Mouse (Mus musculus) midbrain, embryonic 15.5 days (tissue): ENCODE measurements around the gene Gm19426. TPM values are rescaled to one million over a fixed set of nuclear protein-coding genes. Genes with fewer than 3 reads are reported as not detected.
A peak's percentile ranks its signal among the peaks of the same experiment; 100 is the strongest.

ENCODE experiments used
- ATAC-seq: fragments of 200-750 bp; cut with Nextera tagmentation; replicated peaks from 2 replicates; pipeline ENCODE4 v1.8.0; 2017; ENCODE audit warnings: moderate TSS enrichment
- H3K27ac ChIP-seq: fragments of 300-500 bp; sonication (generic); 2 replicates; pipeline ENCODE4 v1.5.1; 2015; ENCODE audit warnings: mild to moderate bottlenecking, inconsistent platforms
- H3K27me3 ChIP-seq: fragments of 300-500 bp; sonication (generic); replicated peaks from 2 replicates; pipeline ENCODE4 v1.6.1; 2015; ENCODE audit warnings: inconsistent platforms
- H3K36me3 ChIP-seq: fragments of 300-500 bp; sonication (generic); replicated peaks from 2 replicates; pipeline ENCODE4 v1.6.1; 2015; ENCODE audit warnings: inconsistent platforms
- H3K4me1 ChIP-seq: fragments of 300-500 bp; sonication (generic); 2 replicates; pipeline ENCODE4 v1.6.1; 2015; ENCODE audit warnings: inconsistent platforms
- H3K4me2 ChIP-seq: fragments of 300-500 bp; sonication (generic); 2 replicates; pipeline ENCODE4 v1.6.1; 2015; ENCODE audit warnings: inconsistent platforms, mild to moderate bottlenecking, moderate library complexity
- H3K4me3 ChIP-seq: fragments of 300-500 bp; sonication (generic); 2 replicates; pipeline ENCODE4 v1.5.1; 2015; ENCODE audit warnings: mild to moderate bottlenecking, inconsistent platforms
- H3K9ac ChIP-seq: fragments of 300-500 bp; sonication (generic); 2 replicates; pipeline ENCODE4 v1.6.1; 2015; ENCODE audit warnings: mild to moderate bottlenecking, inconsistent platforms
- H3K9me3 ChIP-seq: fragments of 300-500 bp; sonication (generic); 2 replicates; pipeline ENCODE4 v1.6.1; 2016; ENCODE audit warnings: inconsistent platforms
- WGBS: fragments of 180-500 bp; shearing (Covaris S2); methylation state at CpG from one replicate; pipeline ENCODE4 v1.1.7; 2015; ENCODE audit warnings: mixed read lengths; 5-methylcytosine and 5-hydroxymethylcytosine counted together
- polyA plus RNA-seq: library from polyadenylated mRNA; unstranded; fragments of >200 nt; fragmentation: Nextera tagmentation; extraction: Ambion mirVana; gene quantifications from 2 replicates; pipeline ENCODE4 v1.2.1, GENCODE M21; 2015

Gm19426 gene
- polyA plus RNA-seq, result 3.6 and 4.6 TPM in 2 replicates

DNA sequence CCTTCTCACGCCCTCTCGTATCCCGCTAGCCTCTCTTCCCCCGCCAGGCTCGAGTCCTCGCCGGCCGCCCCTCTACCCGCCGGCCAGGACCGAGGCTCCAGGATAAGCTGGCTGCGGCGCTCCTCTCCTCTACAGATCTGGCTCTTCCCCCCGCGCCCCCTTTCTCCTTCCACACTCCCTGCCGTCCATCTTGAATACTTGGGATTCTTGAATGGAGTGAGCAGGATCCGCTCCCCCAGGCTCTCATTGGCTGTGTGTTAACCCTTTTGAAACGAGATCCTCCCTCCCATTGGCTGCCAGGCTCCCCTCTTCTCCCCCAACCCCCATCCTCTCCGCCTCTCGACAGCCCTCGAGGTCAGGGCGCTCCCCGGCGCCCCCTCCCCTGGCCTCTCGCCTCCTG, at the start of gene Gm19426:
Gm19426 (minus strand) TSS at position 95 of the 400 bp plus-strand sequence.
- H3K27me3 ChIP-seq, result no peaks in the 10 kb centered on the region
- no peaks in the 10 kb centered on the region for H3K9me3 ChIP-seq
- H3K4me1 ChIP-seq, result peaks cover 48% of the 10 kb centered on the region
- peak within 1 kb of the TSS; percentile 98 for H3K27ac ChIP-seq
- WGBS, result 1% methylated on average over 23 of the region's 25 CpGs
- peak; percentile 94 for ATAC-seq
- no peaks in the 10 kb centered on the region for H3K36me3 ChIP-seq
- H3K4me2 ChIP-seq, result peak within 1 kb of the TSS; percentile 94
- peak within 1 kb of the TSS; percentile 96 for H3K9ac ChIP-seq
- peak within 1 kb of the TSS; percentile 97 for H3K4me3 ChIP-seq

DNA sequence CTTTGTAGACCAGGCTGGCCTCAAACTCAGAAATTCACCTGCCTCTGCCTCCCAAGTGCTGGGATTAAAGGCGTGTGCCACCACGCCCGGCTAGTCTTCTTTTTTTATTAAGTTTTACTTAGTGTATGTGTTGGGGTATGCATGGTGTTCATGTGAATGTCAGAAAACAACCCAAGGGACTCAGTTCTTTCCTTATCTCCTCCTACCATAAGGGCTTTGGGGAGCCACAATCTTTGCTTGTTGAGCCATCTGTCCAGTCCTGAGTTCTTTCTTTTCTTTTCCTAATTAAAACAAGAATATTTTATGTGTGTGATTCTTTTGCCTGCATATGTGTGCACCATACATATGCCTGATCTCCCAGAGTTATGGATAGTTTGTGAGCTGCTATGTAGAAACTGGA, 49.7 kb upstream of the Gm19426 start:
- no peaks in the 10 kb centered on the region for H3K27me3 ChIP-seq
- WGBS, result 96% methylated on average over 3 of the region's 3 CpGs
- no peaks in the 10 kb centered on the region for H3K36me3 ChIP-seq
- no peak overlapping the region for H3K27ac ChIP-seq
- no peak for ATAC-seq
- H3K4me2 ChIP-seq, result no peak overlapping the region
- no peak overlapping the region for H3K4me3 ChIP-seq
- H3K9ac ChIP-seq, result no peak overlapping the region
- H3K4me1 ChIP-seq, result no peaks in the 10 kb centered on the region; the same call in 1 of the 2 replicates
- H3K9me3 ChIP-seq, result no peaks in the 10 kb centered on the region

DNA sequence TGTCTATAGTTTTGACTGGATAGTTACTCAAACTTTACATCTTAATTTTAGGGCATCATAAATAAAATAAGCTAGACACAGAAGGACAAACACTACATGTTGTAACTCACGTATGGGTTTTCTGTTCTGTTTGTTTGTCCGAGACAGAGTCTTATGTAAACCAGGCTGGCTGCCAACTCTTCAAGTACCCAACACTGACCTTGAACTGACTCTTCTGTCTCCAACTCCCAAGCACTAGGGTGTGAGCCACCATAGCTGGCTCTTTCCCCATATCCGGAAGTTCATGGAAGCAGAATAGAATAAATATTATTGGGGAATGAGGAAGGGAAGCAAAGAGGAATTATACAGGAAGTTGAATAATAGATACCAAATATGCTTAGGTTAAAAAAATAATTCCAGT, 49.1 kb upstream of the Gm19426 start:
- H3K27me3 ChIP-seq, result no peaks in the 10 kb centered on the region
- H3K36me3 ChIP-seq, result no peaks in the 10 kb centered on the region
- no peak overlapping the region for H3K27ac ChIP-seq
- no peak for ATAC-seq
- WGBS, result 91% methylated on average over 3 of the region's 3 CpGs
- no peaks in the 10 kb centered on the region for H3K9me3 ChIP-seq
- no peak overlapping the region for H3K4me3 ChIP-seq
- H3K9ac ChIP-seq, result no peak overlapping the region
- H3K4me1 ChIP-seq, result no peaks in the 10 kb centered on the region
- no peak overlapping the region for H3K4me2 ChIP-seq

DNA sequence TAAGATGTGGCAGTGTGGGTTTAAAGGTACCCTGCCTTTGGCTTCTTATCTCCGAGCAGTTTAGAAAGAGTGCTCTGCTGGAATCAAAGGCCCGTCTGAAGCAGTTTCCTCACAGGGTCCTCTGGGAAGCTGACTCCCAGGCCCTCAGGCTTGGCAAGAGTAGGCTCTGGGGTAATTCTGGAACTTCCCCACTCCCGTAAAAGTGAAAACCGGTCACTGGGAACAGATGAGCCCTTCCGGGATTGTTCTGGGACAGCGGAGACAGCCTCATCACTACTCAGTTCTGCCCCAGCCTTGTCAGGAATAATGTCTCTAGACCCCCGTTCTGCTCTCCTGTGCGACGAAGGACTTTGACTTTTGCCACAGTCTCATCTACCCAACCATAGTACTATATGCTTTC, 47.0 kb upstream of the Gm19426 start:
- Histone ChIP-seq H3K9me3 (no peaks in the 10 kb centered on the region), H3K9ac (no peak overlapping the region), H3K36me3 (no peaks in the 10 kb centered on the region), H3K4me3 (no peak overlapping the region), H3K27me3 (no peaks in the 10 kb centered on the region), H3K4me1 (no peaks in the 10 kb centered on the region), H3K27ac (no peak overlapping the region), H3K4me2 (no peak overlapping the region)
- 52% methylated on average over 9 of the region's 9 CpGs for WGBS
- no peak for ATAC-seq

DNA sequence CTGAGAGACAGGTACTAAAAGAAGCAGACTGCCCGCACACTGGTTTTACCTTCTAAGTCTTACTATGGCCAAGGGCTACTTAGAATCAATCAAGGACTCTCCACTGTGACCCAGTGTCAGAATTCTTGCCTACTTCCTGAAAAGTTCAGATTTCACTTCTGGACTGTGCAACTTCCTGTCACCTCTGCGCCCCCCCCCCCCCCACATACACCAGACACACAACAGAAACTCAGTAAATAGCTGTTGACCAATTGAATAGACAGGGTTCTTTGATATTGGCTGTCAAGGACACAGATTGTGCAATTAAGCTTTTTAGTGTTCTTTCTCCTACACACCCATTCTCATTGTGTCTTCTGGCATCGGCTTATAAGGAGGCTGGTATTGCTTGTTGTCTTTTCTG, 44.9 kb upstream of the Gm19426 start:
- no peaks in the 10 kb centered on the region for H3K27me3 ChIP-seq
- WGBS, result 85% methylated on average over 3 of the region's 3 CpGs
- H3K4me1 ChIP-seq, result no peaks in the 10 kb centered on the region
- no peak for ATAC-seq
- no peak overlapping the region for H3K9ac ChIP-seq
- H3K36me3 ChIP-seq, result no peaks in the 10 kb centered on the region
- H3K9me3 ChIP-seq, result no peaks in the 10 kb centered on the region
- no peak overlapping the region for H3K4me3 ChIP-seq
- H3K4me2 ChIP-seq, result no peak overlapping the region
- no peak overlapping the region for H3K27ac ChIP-seq

DNA sequence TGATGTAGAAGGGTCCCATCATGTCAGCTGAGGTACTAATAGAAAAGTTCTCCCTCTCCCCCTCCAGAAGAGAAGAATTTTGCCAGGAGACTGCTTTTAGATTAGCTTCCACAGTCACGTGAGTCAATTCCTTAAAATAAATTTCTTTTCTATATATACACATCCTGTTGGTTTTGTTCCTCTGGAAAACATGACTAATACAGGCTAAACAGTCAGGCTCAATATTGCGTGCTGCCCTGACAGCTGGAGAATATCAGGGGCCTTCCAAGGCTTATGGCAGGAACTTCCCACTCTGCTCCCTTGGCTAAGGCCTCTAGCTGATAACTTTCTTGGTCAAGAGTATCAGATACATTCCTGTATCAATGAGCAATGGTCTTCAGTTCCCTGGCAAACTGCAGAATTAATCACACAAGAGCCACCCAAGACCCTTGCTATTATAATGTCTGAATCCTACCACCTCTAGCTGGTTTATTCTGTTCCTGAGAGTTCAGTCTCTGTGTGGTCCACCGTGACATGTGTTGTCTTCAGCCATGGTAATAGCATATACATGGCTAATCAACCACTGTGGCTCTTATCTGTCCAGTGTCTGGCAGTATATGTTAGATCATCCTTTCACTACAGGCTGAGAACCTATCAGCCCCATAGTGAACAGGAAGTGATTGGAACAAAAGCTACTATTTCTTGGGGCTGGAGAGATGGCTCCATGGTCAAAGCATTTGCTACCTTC, 40.5 kb upstream of the Gm19426 start:
- 85% methylated on average over 3 of the region's 3 CpGs for WGBS
- no peaks in the 10 kb centered on the region for H3K36me3 ChIP-seq
- no peak for ATAC-seq

DNA sequence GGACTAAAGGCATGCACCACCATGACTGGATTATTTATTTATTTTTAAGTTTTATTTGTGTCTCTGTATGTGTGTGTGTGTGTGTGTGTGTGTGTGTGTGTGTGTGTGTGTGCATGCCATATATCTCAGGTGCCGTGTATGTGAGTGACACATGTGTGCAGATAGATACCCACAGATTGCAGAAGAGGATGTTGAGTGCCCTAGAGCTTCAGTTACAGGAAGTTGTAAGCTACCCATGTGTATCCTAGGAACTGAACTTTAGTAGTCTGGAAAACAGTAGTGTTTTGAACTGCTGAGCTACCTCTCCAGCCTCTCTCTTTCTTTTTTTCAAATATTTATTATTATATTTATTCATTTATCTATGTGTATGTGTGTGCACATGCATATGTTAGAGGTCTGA, 39.9 kb upstream of the Gm19426 start:
- no peak for ATAC-seq
- no peak overlapping the region for H3K4me3 ChIP-seq
- no peak overlapping the region for H3K4me2 ChIP-seq
- H3K36me3 ChIP-seq, result no peaks in the 10 kb centered on the region
- H3K9ac ChIP-seq, result no peak overlapping the region
- H3K9me3 ChIP-seq, result no peaks in the 10 kb centered on the region
- WGBS, result 94% methylated on average over 1 of the region's 1 CpGs
- H3K27me3 ChIP-seq, result no peaks in the 10 kb centered on the region
- no peaks in the 10 kb centered on the region for H3K4me1 ChIP-seq
- no peak overlapping the region for H3K27ac ChIP-seq

More for the DNA sequence above, 40.5 kb upstream of the Gm19426 start:
- Histone ChIP-seq H3K4me2 (no peak overlapping the region), H3K27ac (no peak overlapping the region), H3K4me1 (no peaks in the 10 kb centered on the region), H3K9ac (no peak overlapping the region), H3K27me3 (no peaks in the 10 kb centered on the region), H3K4me3 (no peak overlapping the region), H3K9me3 (no peaks in the 10 kb centered on the region)

DNA sequence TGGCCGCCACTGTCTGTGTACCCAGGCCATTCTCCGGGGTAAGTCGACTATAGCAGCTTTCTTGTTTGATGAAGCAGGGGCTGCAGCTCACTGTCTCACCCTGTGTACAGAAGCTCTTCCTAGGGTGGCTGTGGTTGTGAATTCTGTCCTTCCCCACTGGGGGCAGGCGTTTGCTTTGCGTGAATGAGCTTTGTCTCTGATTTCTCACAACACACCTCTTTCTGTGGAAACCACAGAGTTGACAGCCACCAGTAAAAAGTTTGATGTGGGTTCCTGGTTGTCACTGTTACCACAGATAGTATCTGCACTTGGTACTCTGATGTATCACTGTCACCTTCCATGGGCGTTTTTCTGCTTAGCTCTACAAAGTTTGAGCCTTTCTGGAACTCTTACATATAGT, 35.8 kb upstream of the Gm19426 start:
- 66% methylated on average over 6 of the region's 6 CpGs for WGBS
- no peak overlapping the region for H3K4me3 ChIP-seq
- no peaks in the 10 kb centered on the region for H3K27me3 ChIP-seq
- H3K36me3 ChIP-seq, result no peaks in the 10 kb centered on the region
- H3K4me1 ChIP-seq, result peaks cover 10% of the 10 kb centered on the region
- H3K9me3 ChIP-seq, result no peaks in the 10 kb centered on the region
- no peak for ATAC-seq
- no peak overlapping the region for H3K9ac ChIP-seq
- no peak overlapping the region for H3K27ac ChIP-seq
- no peak overlapping the region for H3K4me2 ChIP-seq

DNA sequence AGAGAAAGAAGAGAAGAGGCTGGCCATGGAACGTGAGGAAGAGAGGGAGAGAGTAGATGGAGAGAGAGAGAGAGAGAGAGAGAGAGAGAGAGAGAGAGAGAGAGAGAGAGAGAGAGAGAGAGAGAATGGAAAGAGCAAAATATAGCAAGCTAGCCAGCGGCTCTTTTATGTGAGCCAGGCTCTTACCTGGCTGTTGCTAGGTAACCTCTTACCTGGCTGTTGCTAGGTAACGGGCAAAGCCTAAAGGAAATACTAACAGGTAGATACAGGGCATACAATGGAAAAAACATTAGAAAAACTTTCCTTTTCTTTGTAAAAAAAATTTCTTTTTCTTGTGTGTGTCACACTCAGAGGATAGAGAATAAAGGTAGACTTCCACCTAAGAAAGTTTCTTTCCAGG, 34.3 kb upstream of the Gm19426 start:
- H3K27ac ChIP-seq, result peak overlapping the region; percentile 70
- H3K9ac ChIP-seq, result no peak overlapping the region
- H3K27me3 ChIP-seq, result no peaks in the 10 kb centered on the region
- no peaks in the 10 kb centered on the region for H3K9me3 ChIP-seq
- no peak overlapping the region for H3K4me2 ChIP-seq
- ATAC-seq, result peak; percentile 90
- no peak overlapping the region for H3K4me3 ChIP-seq
- H3K4me1 ChIP-seq, result peaks cover 11% of the 10 kb centered on the region
- H3K36me3 ChIP-seq, result no peaks in the 10 kb centered on the region
- 57% methylated on average over 3 of the region's 3 CpGs for whole genome bisulfite sequencing

DNA sequence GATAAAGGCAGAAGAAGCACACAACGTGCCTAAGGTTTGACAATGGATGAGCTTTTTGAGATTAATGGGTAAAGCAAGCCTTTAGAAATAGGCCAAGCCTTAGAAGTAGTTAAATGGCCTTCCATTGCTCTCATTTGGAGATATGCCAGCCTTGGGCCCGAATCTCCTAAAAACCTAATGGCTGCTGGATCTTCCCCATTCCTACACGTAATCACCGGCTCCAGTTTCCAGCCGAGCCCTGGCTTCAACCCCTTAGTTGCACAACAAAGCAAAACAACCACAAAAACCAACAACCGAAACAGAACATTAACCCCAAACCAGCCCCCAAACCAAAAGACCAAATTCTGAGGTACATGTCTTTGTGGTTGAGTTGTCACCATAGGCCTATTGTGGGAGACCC, 32.2 kb upstream of the Gm19426 start:
- H3K9ac ChIP-seq, result no peak overlapping the region
- no peaks in the 10 kb centered on the region for H3K9me3 ChIP-seq
- H3K27ac ChIP-seq, result no peak overlapping the region
- H3K4me1 ChIP-seq, result peaks cover 11% of the 10 kb centered on the region
- no peaks in the 10 kb centered on the region for H3K36me3 ChIP-seq
- no peak overlapping the region for H3K4me3 ChIP-seq
- H3K27me3 ChIP-seq, result no peaks in the 10 kb centered on the region
- ATAC-seq, result no peak
- WGBS, result 85% methylated on average over 6 of the region's 6 CpGs
- no peak overlapping the region for H3K4me2 ChIP-seq

DNA sequence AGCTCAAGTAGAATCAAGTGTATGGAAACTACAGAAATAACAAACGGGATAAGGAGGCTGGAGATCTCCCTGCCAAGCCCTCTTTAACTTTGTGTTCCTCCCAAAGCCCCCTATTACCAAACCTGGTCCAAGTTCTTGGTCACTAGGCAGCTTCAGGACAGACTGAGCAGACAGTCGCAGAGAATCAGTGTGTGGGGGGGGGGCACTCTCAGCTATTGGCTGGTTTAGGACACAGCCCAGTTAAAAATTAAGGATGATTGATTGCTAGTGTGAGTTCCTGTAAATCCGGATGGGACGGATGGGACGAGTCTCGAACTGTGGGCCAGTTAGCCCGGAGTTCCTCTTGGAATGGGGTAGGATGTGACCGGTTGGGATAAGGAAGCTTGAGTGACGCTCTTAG, 31.8 kb upstream of the Gm19426 start, which contains the start of gene Serping1:
Serping1 (minus strand) TSS at position 204 of the 400 bp plus-strand sequence.
- Histone ChIP-seq H3K4me3 (peak within 1 kb of the TSS; percentile 28), H3K9me3 (no peaks in the 10 kb centered on the region), H3K27ac (peak within 1 kb of the TSS; percentile 71), H3K4me2 (peak within 1 kb of the TSS; percentile 62), H3K36me3 (no peaks in the 10 kb centered on the region), H3K27me3 (no peaks in the 10 kb centered on the region), H3K4me1 (peaks cover 11% of the 10 kb centered on the region), H3K9ac (peak within 1 kb of the TSS; percentile 34; the same call in 1 of the 2 replicates)
- no peak for ATAC-seq
- WGBS, result 67% methylated on average over 9 of the region's 9 CpGs

DNA sequence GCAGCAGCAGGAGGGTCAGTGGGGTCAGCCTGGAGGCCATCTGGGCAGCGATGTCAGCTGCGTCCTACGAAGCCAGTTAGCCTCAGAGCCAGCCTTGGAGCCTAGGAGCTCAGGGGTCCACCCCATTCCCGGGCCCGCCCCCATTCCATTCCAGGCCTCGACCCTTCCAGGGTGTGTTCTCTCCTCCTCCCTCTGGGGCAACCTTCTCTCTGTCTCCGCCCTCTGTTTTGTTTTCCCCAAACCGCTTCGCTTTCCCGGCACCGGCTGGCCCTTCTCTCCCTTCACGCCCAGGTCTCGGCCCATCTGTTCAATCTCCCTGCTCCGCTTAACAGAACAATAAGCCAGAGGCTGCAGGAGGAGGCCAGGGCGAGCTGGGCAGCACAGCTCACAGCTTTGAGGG, 31.3 kb upstream of the Gm19426 start:
- Histone ChIP-seq H3K27ac (peak overlapping the region; percentile 71), H3K36me3 (no peaks in the 10 kb centered on the region), H3K9ac (peak overlapping the region; percentile 34; the same call in 1 of the 2 replicates), H3K27me3 (no peaks in the 10 kb centered on the region), H3K4me3 (peak overlapping the region; percentile 28), H3K4me1 (peaks cover 11% of the 10 kb centered on the region), H3K9me3 (no peaks in the 10 kb centered on the region), H3K4me2 (peak overlapping the region; percentile 62)
- ATAC-seq, result peak; percentile 81
- 1% methylated on average over 15 of the region's 15 CpGs for WGBS

DNA sequence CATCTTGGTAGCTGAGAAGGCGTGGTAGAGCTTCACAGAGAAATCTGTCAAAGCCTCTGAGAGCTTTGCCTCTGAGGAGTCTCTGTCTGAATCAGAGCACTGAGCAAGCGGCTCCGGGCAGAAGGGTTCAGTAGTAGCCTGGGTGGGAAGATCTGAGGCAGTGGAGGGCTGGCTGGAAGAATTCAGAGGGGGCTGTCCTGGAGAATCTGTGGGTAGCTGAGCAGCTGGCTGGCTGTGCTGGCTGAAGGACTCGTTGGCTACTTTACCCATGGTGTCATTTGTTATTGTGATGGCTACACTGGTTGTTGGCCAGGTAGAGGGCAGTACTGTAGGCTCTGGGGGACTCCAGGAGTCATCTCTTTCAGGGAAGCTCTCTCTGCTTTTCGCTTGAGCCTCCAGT, 29.7 kb upstream of the Gm19426 start:
- no peak for ATAC-seq
- Histone ChIP-seq H3K27ac (no peak overlapping the region), H3K4me1 (peaks cover 11% of the 10 kb centered on the region), H3K9ac (no peak overlapping the region), H3K4me2 (no peak overlapping the region), H3K9me3 (no peaks in the 10 kb centered on the region), H3K4me3 (no peak overlapping the region), H3K36me3 (no peaks in the 10 kb centered on the region), H3K27me3 (no peaks in the 10 kb centered on the region)
- 83% methylated on average over 5 of the region's 5 CpGs for WGBS
